Mouse (Mus musculus) hindbrain, embryonic 15.5 days (tissue): ENCODE data around the gene Rnaseh2a. TPM values are rescaled to one million over a fixed set of nuclear protein-coding genes. Genes with fewer than 3 reads are reported as not detected.

Experiments
- ATAC-seq: fragments of 200-750 bp; cut with Nextera tagmentation; 2 replicates; pipeline ENCODE4 v1.8.0; 2017; ENCODE audit warnings: low read depth, moderate number of reproducible peaks, moderate TSS enrichment; ENCODE audit not compliant: low FRiP score
- H3K27ac ChIP-seq: fragments of 300-500 bp; sonication (generic); replicated peaks from 2 replicates; pipeline ENCODE4 v1.5.1; 2015; ENCODE audit warnings: mild to moderate bottlenecking, inconsistent platforms
- H3K27me3 ChIP-seq: fragments of 300-500 bp; sonication (generic); 2 replicates; pipeline ENCODE4 v1.6.1; 2015; ENCODE audit warnings: control low read depth, inconsistent platforms
- H3K36me3 ChIP-seq: fragments of 300-500 bp; sonication (generic); 2 replicates; pipeline ENCODE4 v1.6.1; 2015; ENCODE audit warnings: control low read depth, inconsistent platforms
- H3K4me1 ChIP-seq: fragments of 300-500 bp; sonication (generic); replicated peaks from 2 replicates; pipeline ENCODE4 v1.6.1; 2015; ENCODE audit warnings: control low read depth, inconsistent platforms
- H3K4me2 ChIP-seq: fragments of 300-500 bp; sonication (generic); 2 replicates; pipeline ENCODE4 v1.6.1; 2015; ENCODE audit warnings: moderate library complexity, mild to moderate bottlenecking, inconsistent platforms
- H3K4me3 ChIP-seq: fragments of 300-500 bp; sonication (generic); 2 replicates; pipeline ENCODE4 v1.5.1; 2015; ENCODE audit warnings: mild to moderate bottlenecking, inconsistent platforms
- H3K9ac ChIP-seq: fragments of 300-500 bp; sonication (generic); 2 replicates; pipeline ENCODE4 v1.6.1; 2015; ENCODE audit warnings: inconsistent platforms
- H3K9me3 ChIP-seq: fragments of 300-500 bp; sonication (generic); 2 replicates; pipeline ENCODE4 v1.6.1; 2016; ENCODE audit warnings: control low read depth, inconsistent platforms
- WGBS: fragments of 180-500 bp; shearing (Covaris S2); methylation state at CpG from one replicate; pipeline ENCODE4 v1.1.7; 2015; 5-methylcytosine and 5-hydroxymethylcytosine counted together
- polyA plus RNA-seq: library from polyadenylated mRNA; unstranded; fragments of >200 nt; fragmentation: Nextera tagmentation; extraction: Ambion mirVana; gene quantifications from 2 replicates; pipeline ENCODE4 v1.2.1, GENCODE M21; 2015

Gene Rnaseh2a
- polyA plus RNA-seq, 1 experiment from 2014 or later: 59.8 TPM

DNA sequence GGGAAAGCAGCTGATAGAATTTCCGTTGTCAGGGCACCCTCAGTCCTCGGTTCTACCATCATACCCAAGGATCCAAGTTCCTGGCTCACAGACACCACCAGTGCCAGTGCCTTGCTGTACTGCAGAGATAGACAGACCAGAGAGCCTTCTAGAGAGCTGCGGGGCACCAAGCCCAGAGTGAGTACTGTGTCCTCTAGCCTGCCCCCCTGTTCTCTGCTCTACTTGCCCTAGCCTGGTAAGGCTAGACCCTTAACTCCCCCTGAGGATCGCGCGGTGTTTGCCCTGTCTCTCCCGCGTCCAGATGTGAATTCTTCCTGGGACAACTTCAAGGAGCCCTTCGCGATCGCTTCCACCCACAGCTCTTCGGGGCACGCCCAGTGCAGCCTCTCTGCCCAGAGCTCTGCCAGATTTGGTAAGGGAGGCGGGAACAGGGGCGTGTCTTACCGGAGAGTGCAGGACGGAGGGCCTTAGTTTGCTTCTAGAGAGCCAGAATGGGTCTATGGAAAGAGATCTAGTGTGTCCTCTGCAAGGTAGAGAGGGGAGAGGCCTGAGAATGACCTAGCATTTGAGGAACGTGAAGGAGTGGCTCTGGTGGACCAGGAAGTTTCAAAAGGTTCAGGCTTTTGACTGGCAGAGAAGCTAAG, 16.8 kb downstream of the Rnaseh2a start:
- no peak; the same call in 1 of the 2 replicates for ATAC-seq
- Histone ChIP-seq H3K4me3 (no peak overlapping the region), H3K27ac (no peak overlapping the region), H3K9ac (no peak overlapping the region), H3K36me3 (no peaks in the 10 kb centered on the region), H3K27me3 (peaks cover 30% of the 10 kb centered on the region), H3K4me2 (no peak overlapping the region), H3K4me1 (no peaks in the 10 kb centered on the region), H3K9me3 (no peaks in the 10 kb centered on the region)
- 11% methylated on average over 18 of the region's 18 CpGs for WGBS

DNA sequence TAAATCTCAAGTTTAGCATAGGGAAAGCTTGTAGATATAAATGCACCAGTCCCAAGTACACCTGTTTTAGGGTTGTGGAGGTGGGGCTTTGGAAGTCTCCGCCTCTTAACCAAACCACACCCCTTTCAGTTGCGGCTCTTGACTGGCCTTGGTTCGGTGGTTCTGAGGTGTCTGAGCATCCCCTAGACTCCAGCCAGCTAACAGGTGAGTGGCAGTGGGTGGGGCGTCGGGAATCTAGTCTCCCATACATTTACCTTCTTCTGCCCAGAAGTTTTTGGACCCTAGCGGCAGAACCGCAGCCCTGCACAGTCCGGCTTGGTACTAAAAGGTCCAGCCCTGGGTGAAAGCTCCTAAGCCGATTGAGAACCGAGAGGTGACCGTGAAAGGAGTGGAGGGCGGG, 19.8 kb downstream of the Rnaseh2a start:
- ATAC-seq: no peak
- no peak overlapping the region for H3K4me3 ChIP-seq
- H3K27ac ChIP-seq: no peak overlapping the region
- H3K9me3 ChIP-seq: no peaks in the 10 kb centered on the region
- peaks cover 23% of the 10 kb centered on the region for H3K4me1 ChIP-seq
- no peaks in the 10 kb centered on the region for H3K36me3 ChIP-seq
- 23% methylated on average over 12 of the region's 12 CpGs for WGBS
- H3K9ac ChIP-seq: no peak overlapping the region
- peaks cover 33% of the 10 kb centered on the region for H3K27me3 ChIP-seq
- no peak overlapping the region for H3K4me2 ChIP-seq

DNA sequence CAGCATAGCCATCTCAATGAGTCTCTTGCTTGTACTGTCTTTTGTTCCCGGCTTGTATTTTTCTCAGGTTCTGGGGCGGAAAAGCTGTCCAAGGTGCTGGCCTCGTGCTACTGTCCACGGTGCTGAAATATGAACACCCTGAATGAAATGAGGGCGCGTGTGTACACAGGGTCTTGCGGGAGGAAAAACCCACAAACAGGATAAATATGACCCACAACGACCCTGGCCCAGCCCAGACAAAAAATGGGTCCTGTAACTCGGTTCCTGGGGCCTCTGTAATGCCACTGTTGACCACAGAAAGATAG, 22.4 kb downstream of the Rnaseh2a start:
- Histone ChIP-seq H3K9ac (no peak overlapping the region), H3K9me3 (no peaks in the 10 kb centered on the region), H3K4me2 (peak overlapping the region; percentile 62), H3K4me3 (peak overlapping the region; percentile 64), H3K27ac (peak overlapping the region; percentile 85), H3K4me1 (peaks cover 34% of the 10 kb centered on the region), H3K36me3 (no peaks in the 10 kb centered on the region), H3K27me3 (peaks cover 36% of the 10 kb centered on the region)
- ATAC-seq: no peak
- 11% methylated on average over 9 of the region's 9 CpGs for WGBS

DNA sequence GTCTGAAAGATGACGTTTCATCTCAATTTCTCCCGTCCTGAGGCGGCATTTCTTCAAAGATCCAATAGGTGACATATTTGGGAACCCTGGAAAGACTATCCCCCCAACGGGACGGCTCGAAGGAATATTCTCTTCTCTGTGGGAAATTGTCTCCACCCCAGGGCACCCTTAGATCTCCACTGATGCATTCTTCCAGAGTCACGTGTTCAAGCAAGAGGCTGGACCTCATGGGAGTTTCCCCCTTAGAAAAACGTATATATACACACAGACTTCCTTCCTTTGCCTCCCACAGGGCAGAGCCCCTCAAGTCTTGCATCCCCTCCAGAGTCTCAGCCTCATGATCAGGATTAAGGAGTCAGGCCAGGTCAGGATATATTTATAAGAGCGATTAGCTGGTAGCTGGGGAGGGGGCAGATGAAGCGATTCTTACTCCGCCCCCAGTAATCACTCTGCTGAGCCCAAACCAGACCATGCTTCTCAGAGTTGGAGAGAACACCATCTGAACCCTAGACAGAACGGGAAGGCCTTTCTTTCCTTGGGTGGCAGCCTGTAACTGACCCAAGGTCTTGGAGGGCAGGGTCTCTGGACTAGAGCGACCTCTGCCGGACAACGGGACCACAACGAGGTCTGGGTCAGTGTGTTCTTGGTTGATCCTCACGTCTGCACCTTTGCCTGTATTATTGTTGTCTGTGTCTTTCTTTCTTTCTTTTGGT, 22.9 kb downstream of the Rnaseh2a start, which contains the start of gene Rtbdn:
Gene Rtbdn, plus strand, starts transcription at position 464 of the 713 bp plus-strand sequence.
- Histone ChIP-seq H3K9me3 (no peaks in the 10 kb centered on the region), H3K27ac (peak within 1 kb of the TSS; percentile 85), H3K9ac (peak within 1 kb of the TSS; percentile 79), H3K4me3 (peak within 1 kb of the TSS; percentile 64), H3K36me3 (no peaks in the 10 kb centered on the region), H3K4me1 (peaks cover 34% of the 10 kb centered on the region), H3K27me3 (peaks cover 34% of the 10 kb centered on the region), H3K4me2 (peak within 1 kb of the TSS; percentile 62)
- 5% methylated on average over 17 of the region's 17 CpGs for WGBS
- peak; percentile 17; the same call in 1 of the 2 replicates for ATAC-seq

DNA sequence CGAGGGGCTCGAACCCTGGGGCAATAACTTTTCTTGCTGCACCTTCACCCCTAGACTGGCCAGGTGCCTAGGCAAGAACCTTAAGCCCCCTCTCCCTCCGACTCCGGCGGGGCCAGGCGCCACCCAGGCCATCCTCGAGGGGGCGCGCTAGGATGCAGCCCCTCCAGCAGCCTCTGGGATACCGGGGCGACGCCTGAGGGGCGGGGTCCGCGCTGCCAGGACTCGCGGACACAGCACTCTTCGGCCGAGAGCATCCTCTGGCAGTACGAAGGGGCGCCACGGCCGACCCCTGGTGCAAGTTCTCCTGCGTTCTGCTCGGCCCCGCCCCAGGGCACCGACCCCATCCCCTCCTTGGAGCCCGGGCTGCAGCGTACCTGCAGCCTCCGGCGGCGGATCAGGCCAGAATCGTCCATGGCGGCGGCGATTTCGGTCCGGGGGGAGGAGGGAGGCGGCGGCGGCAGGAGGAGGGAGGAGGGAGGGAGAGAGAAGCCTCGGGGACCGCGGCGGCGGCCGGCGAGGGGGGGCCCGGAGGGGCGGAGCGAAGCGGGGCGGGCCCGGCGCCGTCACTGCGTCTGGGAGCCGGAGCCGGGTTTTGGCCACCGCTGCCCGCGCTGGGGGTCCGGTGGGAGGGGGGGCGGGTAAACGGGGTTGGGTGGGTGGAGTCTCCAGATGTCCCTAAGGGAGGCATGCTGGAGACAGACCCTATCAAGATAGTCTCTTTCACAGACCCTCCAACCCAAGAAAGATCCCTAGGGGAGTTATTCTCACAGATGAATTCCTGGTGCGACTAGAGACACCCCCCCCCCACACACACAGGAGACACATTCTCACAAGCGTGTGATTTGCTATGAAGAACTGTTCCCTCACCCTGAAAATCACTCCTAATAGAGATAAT, 23.7 kb downstream of the Rnaseh2a start:
- Histone ChIP-seq H3K36me3 (no peaks in the 10 kb centered on the region), H3K27me3 (peaks cover 28% of the 10 kb centered on the region), H3K9ac (peak overlapping the region; percentile 79), H3K27ac (peak overlapping the region; percentile 85), H3K9me3 (no peaks in the 10 kb centered on the region), H3K4me2 (peak overlapping the region; percentile 62), H3K4me3 (peak overlapping the region; percentile 64), H3K4me1 (peaks cover 34% of the 10 kb centered on the region)
- peak; percentile 68 for ATAC-seq
- WGBS: under 1% methylated on average over 45 of the region's 67 CpGs

DNA sequence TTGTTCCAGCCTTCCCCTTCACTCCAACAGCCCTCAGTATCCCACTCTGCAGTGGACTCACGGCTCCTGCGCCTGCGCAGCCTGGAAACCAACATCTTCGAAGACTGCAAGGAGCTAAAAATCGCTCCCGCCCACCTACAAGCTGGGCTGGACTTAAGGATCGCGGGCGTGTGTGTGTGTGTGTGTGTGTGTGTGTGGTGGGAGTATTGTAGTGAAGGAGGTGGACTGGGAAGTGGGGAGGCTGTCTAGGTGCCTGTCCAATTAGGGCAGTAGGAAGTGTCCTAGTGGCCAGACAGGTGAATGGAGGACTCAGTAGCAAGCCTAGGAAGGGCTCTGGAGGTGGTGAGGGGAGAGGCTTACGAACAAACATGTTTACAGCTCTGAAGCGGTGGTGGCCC, 24.3 kb downstream of the Rnaseh2a start:
- ATAC-seq: peak; percentile 65
- Histone ChIP-seq H3K27ac (peak overlapping the region; percentile 85), H3K4me3 (peak overlapping the region; percentile 64), H3K4me2 (peak overlapping the region; percentile 62), H3K4me1 (peaks cover 34% of the 10 kb centered on the region), H3K9ac (peak overlapping the region; percentile 79), H3K27me3 (peaks cover 22% of the 10 kb centered on the region), H3K36me3 (no peaks in the 10 kb centered on the region), H3K9me3 (no peaks in the 10 kb centered on the region)
- WGBS: under 1% methylated on average over 11 of the region's 11 CpGs

DNA sequence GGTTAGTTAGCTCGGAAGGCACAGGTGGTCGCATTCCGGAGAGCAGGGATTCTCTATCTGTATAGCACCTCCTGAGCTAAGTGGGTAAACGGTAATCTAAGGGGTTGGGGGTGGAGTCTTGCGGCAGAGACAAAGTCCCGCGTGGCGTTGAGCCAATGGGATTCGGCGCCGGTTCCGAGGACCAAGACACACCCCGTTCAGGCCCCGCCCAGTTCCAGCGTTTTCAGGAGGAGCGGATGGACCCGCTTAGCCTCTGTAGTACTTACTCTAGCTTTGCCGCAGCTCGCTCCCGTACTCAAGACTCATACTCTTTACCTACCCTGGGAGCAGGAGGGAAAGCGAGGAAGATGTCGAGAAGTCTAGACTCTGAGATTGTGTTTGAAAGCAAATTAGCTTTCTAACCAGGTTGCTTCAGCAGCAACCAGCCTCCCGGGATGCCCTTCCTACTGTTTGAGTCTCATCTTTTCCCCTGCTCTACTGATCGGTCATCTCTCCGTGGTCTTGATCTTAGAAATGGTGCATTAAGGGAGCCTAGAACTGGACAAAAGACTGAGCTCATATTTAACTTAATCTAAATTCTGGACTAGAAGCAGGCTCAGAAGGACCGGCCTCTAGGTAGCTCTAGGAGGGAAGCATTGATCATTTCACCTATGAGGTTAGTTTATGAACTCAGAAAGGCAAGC, 24.9 kb downstream of the Rnaseh2a start:
- H3K4me3 ChIP-seq: peak overlapping the region; percentile 64
- 2% methylated on average over 26 of the region's 26 CpGs for WGBS
- peaks cover 16% of the 10 kb centered on the region; the same call in 1 of the 2 replicates for H3K27me3 ChIP-seq
- no peaks in the 10 kb centered on the region for H3K9me3 ChIP-seq
- peak overlapping the region; percentile 34; the same call in 1 of the 2 replicates for H3K27ac ChIP-seq
- peak; percentile 35; the same call in 1 of the 2 replicates for ATAC-seq
- peak overlapping the region; percentile 62 for H3K4me2 ChIP-seq
- H3K36me3 ChIP-seq: no peaks in the 10 kb centered on the region
- peaks cover 34% of the 10 kb centered on the region for H3K4me1 ChIP-seq
- H3K9ac ChIP-seq: peak overlapping the region; percentile 79; the same call in 1 of the 2 replicates

DNA sequence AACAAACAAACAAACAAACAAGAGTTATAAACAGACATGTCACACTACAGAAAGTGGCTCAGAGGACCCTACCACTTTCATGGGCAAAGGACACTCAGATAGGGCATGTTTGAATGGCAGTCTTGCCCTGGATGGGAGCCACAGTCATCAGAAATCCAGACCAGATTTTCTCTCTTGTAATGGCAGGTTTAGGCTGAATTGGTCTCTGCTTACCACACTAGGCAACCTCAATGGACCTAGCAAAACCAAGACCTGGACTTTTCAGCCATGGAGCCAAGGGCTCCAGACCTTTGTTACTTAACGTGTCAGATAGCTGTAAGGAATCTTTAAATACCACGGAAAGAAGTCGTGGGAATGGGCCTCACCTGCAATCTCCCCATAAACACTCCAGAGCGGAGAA, 25.9 kb downstream of the Rnaseh2a start:
- Histone ChIP-seq H3K27ac (no peak overlapping the region), H3K4me2 (peak overlapping the region; percentile 62), H3K4me3 (peak overlapping the region; percentile 64; the same call in 1 of the 2 replicates), H3K27me3 (peaks cover 13% of the 10 kb centered on the region; the same call in 1 of the 2 replicates), H3K9ac (no peak overlapping the region), H3K4me1 (peaks cover 34% of the 10 kb centered on the region), H3K36me3 (no peaks in the 10 kb centered on the region), H3K9me3 (no peaks in the 10 kb centered on the region)
- WGBS: 18% methylated on average over 4 of the region's 4 CpGs
- ATAC-seq: no peak

DNA sequence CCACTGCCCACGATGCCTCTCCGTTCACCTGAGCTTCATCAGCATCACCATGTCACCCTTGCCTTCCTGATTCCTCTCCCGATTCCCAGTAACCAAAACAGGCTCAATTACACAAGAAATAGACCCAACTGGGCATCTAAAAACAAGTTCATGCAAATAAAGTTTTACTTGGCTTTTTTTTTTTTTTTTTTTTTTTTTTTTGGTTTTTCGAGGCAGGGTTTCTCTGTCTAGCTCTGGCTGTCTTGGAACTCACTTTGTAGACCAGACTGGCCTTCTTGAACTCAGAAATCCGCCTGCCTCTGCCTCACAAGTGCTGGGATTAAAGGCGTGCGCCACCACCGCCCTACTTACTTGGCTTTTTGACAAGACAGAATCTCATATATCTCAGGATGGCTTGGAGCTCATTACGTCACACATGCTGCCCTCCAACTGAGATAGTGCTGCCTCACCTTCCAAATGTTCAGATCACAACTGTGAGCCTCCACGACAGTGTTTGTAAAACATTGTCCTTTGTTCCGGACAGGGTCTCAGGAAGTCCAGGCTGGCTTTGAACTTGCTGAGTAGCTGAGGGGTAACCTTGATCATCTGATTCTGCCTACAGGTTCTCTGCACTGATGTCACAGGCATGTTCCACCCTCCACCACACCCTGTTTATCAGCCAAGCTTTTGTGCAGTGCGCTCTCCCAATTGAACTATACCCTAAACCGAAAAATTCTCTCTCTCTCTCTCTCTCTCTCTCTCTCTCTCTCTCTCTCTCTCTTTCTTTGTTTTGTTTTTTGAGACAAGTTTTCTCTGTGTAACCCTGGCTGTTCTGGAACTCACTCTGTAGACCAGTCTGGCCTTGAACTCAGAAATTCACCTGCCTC, 31.7 kb downstream of the Rnaseh2a start:
- WGBS: 58% methylated on average over 13 of the region's 13 CpGs
- Histone ChIP-seq H3K9ac (peak overlapping the region; percentile 97), H3K4me1 (peaks cover 23% of the 10 kb centered on the region), H3K9me3 (no peaks in the 10 kb centered on the region), H3K4me2 (peak overlapping the region; percentile 70), H3K36me3 (no peaks in the 10 kb centered on the region), H3K27ac (peak overlapping the region; percentile 97), H3K27me3 (no peaks in the 10 kb centered on the region), H3K4me3 (peak overlapping the region; percentile 81)
- no peak for ATAC-seq

DNA sequence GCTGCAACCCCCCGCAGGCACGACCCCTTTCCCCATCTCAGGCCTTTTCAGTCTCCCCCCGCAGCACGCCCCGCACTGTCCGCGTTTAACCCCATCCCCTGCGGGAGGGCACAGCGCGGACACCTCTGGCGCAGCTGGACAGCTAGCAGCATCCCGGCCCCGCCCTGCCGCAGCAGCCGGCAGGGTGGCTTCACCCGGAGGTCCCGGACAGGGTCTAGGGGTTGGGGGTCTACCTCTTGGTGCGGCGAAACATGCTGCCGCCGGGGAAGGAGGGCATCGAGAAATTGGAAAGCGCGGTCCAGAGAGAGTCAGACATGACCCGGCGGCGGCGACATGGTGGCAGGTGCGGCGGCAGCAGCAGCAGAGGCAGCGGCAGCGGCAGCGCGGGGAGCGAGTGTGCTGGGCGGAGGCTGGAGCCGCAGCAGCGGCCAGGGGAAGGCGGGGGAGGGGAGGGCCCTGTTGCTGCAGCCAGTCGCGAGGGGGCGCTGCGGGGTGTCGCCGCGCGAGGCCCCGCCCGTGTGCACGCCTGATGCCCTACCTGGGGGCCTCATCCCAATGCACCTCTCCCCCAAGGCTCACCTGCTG, 32.5 kb downstream of the Rnaseh2a start, which contains the start of gene Mast1:
Gene Mast1, minus strand, starts transcription at position 398 of the 585 bp plus-strand sequence.
- peak within 1 kb of the TSS; percentile 81 for H3K4me3 ChIP-seq
- H3K27ac ChIP-seq: peak within 1 kb of the TSS; percentile 97
- peak within 1 kb of the TSS; percentile 97 for H3K9ac ChIP-seq
- H3K27me3 ChIP-seq: no peaks in the 10 kb centered on the region
- ATAC-seq: peak; percentile 67
- peaks cover 3% of the 10 kb centered on the region for H3K36me3 ChIP-seq
- peak within 1 kb of the TSS; percentile 70 for H3K4me2 ChIP-seq
- H3K4me1 ChIP-seq: peaks cover 23% of the 10 kb centered on the region
- H3K9me3 ChIP-seq: no peaks in the 10 kb centered on the region
- WGBS: under 1% methylated on average over 49 of the region's 50 CpGs
